Mouse (Mus musculus): ENCODE results near the gene Grhl1.
"Not testable (repeated sequence)": the region's sequence is repeated elsewhere in the genome, so short reads cannot be mapped to it uniquely, and the experiment has no call there.

The Grhl1 gene

GRCm38 (mm10) chr12:24571523-24572392 lies at the start of gene Grhl1:
Grhl1 (plus strand) TSS chr12:24572283.
- DNase-seq = peak; percentile 96

DNA sequence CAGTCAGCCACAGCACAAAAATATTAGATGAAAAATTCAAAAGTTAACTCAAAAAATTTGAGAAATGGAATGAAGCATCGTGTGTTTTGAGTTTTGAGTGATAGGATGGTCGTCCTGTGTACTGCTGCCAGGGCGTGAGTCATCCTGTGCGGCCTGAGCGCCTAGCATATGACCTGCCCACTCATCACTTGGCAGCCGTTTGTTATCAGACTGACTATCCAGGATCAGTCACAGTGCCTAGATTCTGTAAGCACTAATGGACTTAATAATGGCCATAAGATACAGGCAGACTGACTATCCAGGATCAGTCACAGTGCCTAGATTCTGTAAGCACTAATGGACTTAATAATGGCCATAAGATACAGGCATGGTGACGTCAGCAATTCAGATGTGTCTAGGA lies 47.0 kb upstream of the Grhl1 start:
- DNase-seq = not testable (repeated sequence)

DNA sequence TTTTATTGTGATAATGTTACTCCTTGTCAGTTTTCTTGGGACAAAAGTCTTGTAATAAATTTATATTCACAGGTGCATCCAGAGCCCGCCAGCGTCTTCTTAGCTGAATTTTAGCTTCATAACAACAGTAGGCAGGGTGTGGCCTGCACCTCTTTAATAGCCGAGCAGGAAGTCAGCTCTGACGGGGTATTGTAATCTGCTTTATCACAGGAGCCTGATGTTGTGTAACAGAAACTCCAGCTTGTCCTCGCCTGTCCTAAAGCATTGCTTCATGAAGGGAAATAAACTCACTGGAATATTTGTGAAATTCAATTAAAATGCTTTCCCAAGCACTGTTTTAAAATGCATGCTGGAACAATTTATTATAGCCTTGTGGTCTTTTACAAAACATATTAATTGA lies 35.7 kb upstream of the Grhl1 start:
- DNase-seq = no peak

- DNase-seq = no peak
These were observed 34.9 kb upstream of the Grhl1 start for GRCm38 (mm10) chr12:24537201-24537600.

GRCm38 (mm10) chr12:24537965-24538364 lies 34.1 kb upstream of the Grhl1 start:
- DNase-seq = no peak

- DNase-seq = no peak
These were observed 30.5 kb upstream of the Grhl1 start for GRCm38 (mm10) chr12:24541426-24542154.

DNA sequence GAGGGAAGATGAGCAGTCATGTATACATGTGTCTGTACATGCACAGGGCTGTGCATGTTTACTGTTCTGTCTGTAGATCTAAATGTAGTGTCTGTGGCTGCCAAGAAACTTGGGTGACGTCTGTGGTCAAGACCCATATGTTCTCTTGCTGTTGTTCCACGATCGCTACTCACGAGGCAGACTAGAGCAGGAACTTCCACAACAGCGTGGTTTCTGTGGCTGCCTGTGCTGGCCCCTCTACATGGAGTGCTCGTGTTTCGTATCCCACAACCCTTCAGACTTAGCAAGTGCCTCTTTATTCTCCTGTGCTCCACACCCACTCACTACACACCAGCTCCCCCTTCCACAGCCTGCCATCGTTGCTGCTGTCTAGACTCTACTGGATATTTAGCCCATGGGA lies 24.4 kb upstream of the Grhl1 start:
- no peak for DNase-seq

DNA sequence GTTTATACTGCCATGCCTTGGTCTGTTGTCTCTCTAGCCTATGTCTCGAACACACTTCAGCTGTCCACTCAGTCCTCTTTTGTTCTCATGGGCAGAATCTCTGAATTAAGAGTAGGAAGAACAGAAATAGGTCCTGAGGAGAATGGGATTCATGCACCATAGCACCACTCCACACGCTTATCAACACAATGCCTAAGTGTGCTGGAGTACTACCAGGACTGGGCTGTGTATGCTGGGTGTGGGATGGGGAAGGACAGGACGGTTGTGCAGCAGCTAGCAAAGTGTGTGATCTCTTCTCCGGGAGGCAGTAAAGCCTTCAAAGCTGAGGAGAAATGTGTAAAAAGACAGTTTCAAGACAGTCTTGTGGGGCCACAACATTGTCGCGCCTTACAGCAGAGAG lies 23.2 kb upstream of the Grhl1 start:
- DNase-seq = no peak

DNA sequence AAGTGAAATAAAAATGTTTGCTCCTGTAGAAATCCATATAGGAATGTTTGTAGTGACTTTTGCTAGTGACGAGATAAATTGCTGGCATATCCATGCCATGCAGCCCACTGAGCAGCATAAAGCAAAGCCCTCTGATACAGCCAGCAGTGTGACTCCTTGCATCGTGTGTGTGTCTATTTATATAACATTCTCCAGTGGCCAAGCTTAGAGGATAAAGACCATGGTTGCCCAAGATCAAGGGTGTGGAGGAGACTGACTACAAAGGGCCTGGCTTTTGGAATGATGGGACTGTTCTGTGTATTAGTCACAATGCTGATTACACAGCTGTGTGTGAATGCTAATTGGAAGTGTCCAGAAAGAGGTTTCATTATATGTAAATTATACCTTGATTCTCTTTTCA lies 19.6 kb upstream of the Grhl1 start:
- DNase-seq = no peak

GRCm38 (mm10) chr12:24555976-24556375 lies 16.1 kb upstream of the Grhl1 start:
- DNase-seq = no peak

DNA sequence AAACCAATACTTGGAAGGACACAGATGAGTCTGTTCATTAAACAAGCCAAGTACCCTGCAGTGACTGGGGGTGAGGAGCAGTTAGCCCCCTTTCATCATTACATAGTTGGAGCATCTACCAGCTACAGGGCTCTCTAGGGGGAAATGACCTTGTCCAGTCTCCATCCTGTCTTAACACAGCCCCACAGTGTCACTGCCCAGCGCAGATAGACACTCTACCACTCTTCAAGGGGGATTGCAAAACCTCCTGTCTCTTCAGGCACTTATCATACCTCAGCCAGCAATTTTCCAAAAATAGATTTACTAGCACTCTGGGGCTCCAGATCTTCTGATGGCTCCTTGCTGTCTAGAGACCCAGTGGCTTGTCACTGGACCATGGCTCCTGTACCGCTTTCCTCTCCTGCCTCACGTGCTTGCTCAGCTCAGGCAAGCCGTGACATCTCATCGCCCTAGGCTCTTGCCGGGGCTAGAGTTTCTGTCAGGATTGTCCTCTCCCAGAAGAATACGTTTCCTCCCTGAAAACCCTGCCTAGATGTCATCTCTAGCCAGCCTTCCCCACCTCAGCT lies 8.6 kb upstream of the Grhl1 start:
- no peak for DNase-seq

- no peak for DNase-seq
These were observed 6.8 kb upstream of the Grhl1 start for GRCm38 (mm10) chr12:24565311-24565710.

DNA sequence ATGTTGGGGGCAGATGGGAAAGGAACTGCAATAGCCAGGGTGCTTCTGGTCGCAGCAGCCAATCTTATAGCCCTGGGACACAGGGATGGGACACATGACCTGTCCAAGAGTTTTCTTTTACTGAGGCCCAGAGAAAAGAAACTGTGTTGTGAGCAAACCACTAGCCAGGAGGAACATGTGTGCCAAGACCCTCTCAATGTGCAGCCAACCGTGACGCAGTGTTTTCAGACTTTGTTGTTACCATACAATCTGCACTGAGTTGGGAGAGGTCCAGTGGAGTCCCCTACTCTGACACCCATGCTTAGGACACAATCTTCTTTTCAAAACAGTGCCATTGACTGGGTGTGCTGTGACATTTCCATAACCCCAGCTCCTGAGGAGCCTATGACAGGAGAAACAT lies 4.5 kb upstream of the Grhl1 start:
- DNase-seq = no peak

DNA sequence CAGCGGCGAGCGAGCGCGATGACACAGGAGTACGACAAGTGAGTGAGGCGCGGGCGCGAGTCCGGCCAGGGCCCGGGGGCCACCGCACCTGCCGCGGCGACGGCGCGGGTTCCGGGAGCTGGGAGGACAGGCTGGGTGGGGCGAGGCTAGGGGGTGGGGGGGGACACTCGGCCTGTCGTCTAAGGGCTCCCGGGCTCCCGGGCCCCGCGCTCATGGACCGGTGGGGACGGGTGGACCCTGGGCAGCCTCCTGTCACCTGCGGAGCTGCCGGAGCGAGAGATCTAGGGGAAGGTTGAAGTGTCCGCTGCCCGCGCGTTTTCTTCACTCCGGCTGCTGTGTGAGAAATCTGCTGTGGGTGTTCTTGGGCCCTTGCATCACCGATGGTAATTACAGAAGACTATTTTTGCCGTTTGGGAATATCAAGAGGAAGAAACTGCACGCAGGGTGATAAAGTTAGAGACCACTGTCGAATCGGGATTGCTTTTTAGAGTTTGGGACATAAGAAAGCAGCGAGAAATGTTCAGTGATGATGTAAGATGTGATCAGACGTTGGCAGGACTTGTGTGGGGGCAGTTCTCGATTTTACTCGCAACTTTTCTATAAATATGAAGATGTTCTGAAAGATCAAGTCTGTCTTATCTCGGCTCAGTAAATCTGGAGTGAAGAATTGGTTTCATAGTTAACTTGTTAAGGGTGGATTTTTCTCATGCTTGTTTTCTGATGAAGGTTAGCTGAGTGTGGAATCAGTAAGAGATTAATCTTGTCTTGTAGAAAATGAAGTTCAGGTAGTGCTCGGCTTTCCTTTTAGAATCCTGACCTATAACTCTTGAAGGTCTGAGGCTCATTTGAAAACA lies 565 bp downstream of the Grhl1 start:
- DNase-seq = no peak

DNA sequence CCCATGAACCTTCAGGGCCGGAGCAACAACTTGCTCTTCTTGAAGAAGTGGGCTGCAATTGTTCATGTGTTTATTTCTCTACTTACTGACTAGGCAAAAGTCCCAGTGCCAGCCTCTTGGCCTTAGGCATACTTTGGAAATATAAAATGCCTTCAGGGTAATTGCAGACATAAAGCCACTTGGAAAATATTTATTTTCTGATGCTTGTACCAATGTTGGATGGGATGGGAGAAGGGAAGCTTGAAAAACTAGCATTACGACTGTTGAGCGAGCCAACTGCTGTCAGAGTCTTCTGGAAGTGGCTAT lies 1.1 kb downstream of the Grhl1 start:
- no peak for DNase-seq

- DNase-seq = peak; percentile 33
These were observed 2.8 kb downstream of the Grhl1 start for GRCm38 (mm10) chr12:24574870-24575269.

DNA sequence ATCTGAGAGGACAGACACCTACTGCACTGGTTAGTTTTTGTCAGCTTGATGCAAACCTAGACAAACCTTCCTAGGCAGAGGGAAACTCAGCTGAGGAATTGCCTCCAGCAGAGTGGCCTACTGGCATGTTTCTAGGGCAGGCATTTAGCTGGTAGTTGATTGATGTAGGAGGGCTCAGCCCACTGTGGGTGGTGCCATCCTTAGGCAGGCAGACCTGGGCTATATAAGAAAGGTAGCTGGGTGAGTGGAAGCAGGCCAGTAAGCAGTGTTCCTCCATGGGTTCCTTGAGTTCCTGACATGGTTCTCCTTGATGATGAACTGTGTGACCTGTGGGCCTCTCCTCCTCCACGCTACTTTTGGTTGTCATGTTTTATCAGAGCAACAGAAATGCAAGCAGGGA lies 8.4 kb downstream of the Grhl1 start:
- DNase-seq = no peak

DNA sequence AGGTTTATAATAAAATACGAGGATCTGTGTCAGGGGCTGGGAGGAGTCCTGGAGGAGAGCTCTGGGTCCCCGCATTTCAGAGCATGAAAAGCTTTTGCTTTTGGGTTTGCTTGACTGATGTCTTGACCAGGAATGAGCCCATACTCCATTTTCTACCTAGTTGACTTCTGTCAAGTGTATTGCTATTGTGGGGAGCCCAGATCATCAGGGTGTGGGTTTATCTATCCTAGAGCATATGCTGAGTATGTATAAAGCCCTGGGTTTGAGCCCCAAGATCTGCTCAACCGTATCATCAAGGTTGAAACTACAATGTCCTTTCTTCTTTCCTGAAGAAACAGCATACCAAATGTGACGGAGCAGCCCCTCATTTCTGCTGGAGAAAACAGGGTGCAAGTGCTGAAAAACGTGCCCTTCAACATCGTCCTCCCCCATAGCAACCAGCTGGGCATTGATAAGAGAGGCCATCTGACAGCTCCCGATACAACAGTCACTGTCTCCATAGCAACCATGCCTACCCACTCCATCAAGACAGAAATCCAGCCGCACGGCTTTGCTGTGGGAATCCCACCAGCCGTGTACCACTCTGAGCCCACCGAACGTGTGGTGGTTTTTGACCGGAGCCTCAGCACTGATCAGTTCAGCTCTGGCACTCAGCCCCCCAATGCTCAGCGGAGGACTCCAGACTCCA lies 9.1 kb downstream of the Grhl1 start:
- DNase-seq = no peak

GRCm38 (mm10) chr12:24583653-24584052 lies 11.6 kb downstream of the Grhl1 start:
- no peak for DNase-seq

GRCm38 (mm10) chr12:24584835-24585234 lies 12.8 kb downstream of the Grhl1 start:
- DNase-seq = no peak

DNA sequence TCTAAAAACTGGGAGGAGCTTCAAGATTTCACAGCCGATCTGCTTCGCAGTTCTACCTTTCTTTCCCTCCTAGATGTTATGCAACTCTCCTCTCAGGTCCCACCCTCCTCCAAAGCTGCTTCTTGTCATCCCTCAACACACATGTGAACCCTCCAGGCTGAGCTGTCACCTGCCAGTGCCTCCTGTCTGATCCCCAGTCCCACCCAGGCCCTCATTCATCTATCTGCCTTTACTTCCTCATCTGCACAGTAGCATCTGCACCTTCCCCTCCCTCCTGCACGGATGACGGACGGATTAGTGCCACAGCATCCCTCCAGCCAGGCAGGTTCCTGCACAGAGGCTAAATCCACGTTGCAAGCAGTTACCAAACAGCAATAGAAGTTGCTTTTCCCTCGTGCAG lies 14.1 kb downstream of the Grhl1 start:
- DNase-seq = no peak

DNA sequence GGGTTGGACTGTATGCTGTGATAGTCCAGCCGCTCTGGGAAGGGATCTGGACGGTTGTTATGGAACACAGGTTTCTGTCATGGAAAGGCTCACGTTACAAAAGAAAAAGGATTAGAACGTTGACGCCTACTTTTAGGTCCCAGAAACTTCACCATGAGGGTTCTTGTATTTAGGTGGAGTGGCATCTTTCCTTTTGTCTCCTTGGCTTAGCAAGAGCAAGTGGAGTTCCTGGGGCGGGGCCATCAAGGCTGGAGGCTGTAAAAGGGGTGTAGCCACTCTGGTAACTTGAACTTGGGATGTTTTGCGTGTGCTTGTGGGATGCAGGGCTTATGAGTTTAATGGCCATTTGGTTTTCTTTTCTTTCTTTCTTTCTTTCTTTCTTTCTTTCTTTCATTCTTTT lies 18.3 kb downstream of the Grhl1 start:
- DNase-seq = no peak

GRCm38 (mm10) chr12:24592055-24592454 lies 20.0 kb downstream of the Grhl1 start:
- no peak for DNase-seq
